Mouse (Mus musculus): ENCODE measurements around the gene Wfdc21.

GRCm38 (mm10) chr11:83735881-83736280 lies 10.9 kb upstream of the Wfdc21 start:
- TF ChIP-seq POLR2A (IDR thresholded peaks at IDR 0.05; ENCODE audit: insufficient read depth, low read length) (no peak), EP300 (IDR thresholded peaks at IDR 0.05; ENCODE audit: insufficient read depth, low read depth, low read length) (no peak), CTCF (IDR thresholded peaks at IDR 0.05; ENCODE audit: low read depth, low read length) (no peak)

Data from ES-Bruce4 (cell line).